Mouse (Mus musculus): ENCODE data around the gene Ralgapa2. TPM values are rescaled to one million over a fixed set of nuclear protein-coding genes. Genes with fewer than 3 reads are reported as not detected.
A peak's percentile ranks its signal among the peaks of the same experiment; 100 is the strongest.

Gene Ralgapa2
- polyA plus RNA-seq, 1 experiment = 21.1 TPM

GRCm38 (mm10) chr2:146423710-146424301 lies 88.3 kb downstream of the Ralgapa2 start:
- TF ChIP-seq POLR2A (IDR thresholded peaks at IDR 0.05; ENCODE audit: borderline replicate concordance, extremely low read depth, low read depth, low read length) (no peak), CTCF (IDR thresholded peaks at IDR 0.05; ENCODE audit: insufficient read depth, low read length) (no peak)
- DNase-seq = no peak
- WGBS = 46% methylated on average over 4 of the region's 4 CpGs

GRCm38 (mm10) chr2:146423032-146423691 lies 89.0 kb downstream of the Ralgapa2 start:
- 59% methylated on average over 5 of the region's 5 CpGs for WGBS

More at GRCm38 (mm10) chr2:146423710-146424301, 88.3 kb downstream of the Ralgapa2 start:
- no peaks in the 10 kb centered on the region for H3K4me1 ChIP-seq (ENCODE audit: control insufficient read depth, insufficient read depth, low read length)
- H3K4me3 ChIP-seq (replicated peaks; ENCODE audit: extremely low read depth, low read depth, low read length) = no peak overlapping the region

GRCm38 (mm10) chr2:146416283-146416682 lies 95.9 kb downstream of the Ralgapa2 start:
- peaks cover 8% of the 10 kb centered on the region for H3K4me1 ChIP-seq (ENCODE audit: control insufficient read depth, insufficient read depth, low read length)
- no peak for DNase-seq
- no peak overlapping the region for H3K4me3 ChIP-seq (replicated peaks; ENCODE audit: extremely low read depth, low read depth, low read length)
- TF ChIP-seq CTCF (IDR thresholded peaks at IDR 0.05; ENCODE audit: insufficient read depth, low read length) (no peak), POLR2A (IDR thresholded peaks at IDR 0.05; ENCODE audit: borderline replicate concordance, extremely low read depth, low read depth, low read length) (no peak)
- WGBS = 86% methylated on average over 2 of the region's 2 CpGs

More at GRCm38 (mm10) chr2:146423032-146423691, 89.0 kb downstream of the Ralgapa2 start:
- Histone ChIP-seq H3K4me1 (ENCODE audit: control insufficient read depth, insufficient read depth, low read length) (no peaks in the 10 kb centered on the region), H3K4me3 (replicated peaks; ENCODE audit: extremely low read depth, low read depth, low read length) (no peak overlapping the region)
- TF ChIP-seq CTCF (IDR thresholded peaks at IDR 0.05; ENCODE audit: insufficient read depth, low read length) (no peak), POLR2A (IDR thresholded peaks at IDR 0.05; ENCODE audit: borderline replicate concordance, extremely low read depth, low read depth, low read length) (no peak)
- DNase-seq = no peak

GRCm38 (mm10) chr2:146414484-146415291 lies 97.5 kb downstream of the Ralgapa2 start:
- TF ChIP-seq CTCF (IDR thresholded peaks at IDR 0.05; ENCODE audit: insufficient read depth, low read length) (peak; percentile 74), POLR2A (IDR thresholded peaks at IDR 0.05; ENCODE audit: borderline replicate concordance, extremely low read depth, low read depth, low read length) (no peak)
- H3K4me3 ChIP-seq (replicated peaks; ENCODE audit: extremely low read depth, low read depth, low read length) = no peak overlapping the region
- DNase-seq = peak; percentile 68
- H3K4me1 ChIP-seq (ENCODE audit: control insufficient read depth, insufficient read depth, low read length) = peaks cover 8% of the 10 kb centered on the region
- 33% methylated on average over 8 of the region's 8 CpGs for WGBS

GRCm38 (mm10) chr2:146412733-146413132 lies 99.4 kb downstream of the Ralgapa2 start:
- no peak overlapping the region for H3K4me3 ChIP-seq (replicated peaks; ENCODE audit: extremely low read depth, low read depth, low read length)
- H3K4me1 ChIP-seq (ENCODE audit: control insufficient read depth, insufficient read depth, low read length) = peaks cover 8% of the 10 kb centered on the region
- WGBS = 44% methylated on average over 9 of the region's 9 CpGs
- no peak for TF ChIP-seq CTCF (IDR thresholded peaks at IDR 0.05; ENCODE audit: insufficient read depth, low read length)
- no peak for TF ChIP-seq POLR2A (IDR thresholded peaks at IDR 0.05; ENCODE audit: borderline replicate concordance, extremely low read depth, low read depth, low read length)
- no peak for DNase-seq

- Histone ChIP-seq H3K4me1 (ENCODE audit: control insufficient read depth, insufficient read depth, low read length) (peaks cover 12% of the 10 kb centered on the region), H3K4me3 (replicated peaks; ENCODE audit: extremely low read depth, low read depth, low read length) (no peak overlapping the region)
- no peak for DNase-seq
- 71% methylated on average over 5 of the region's 5 CpGs for WGBS
- TF ChIP-seq POLR2A (IDR thresholded peaks at IDR 0.05; ENCODE audit: borderline replicate concordance, extremely low read depth, low read depth, low read length) = no peak
- no peak for TF ChIP-seq CTCF (IDR thresholded peaks at IDR 0.05; ENCODE audit: insufficient read depth, low read length)
Measured at GRCm38 (mm10) chr2:146411904-146412303, 100.2 kb downstream of the Ralgapa2 start.

- DNase-seq = no peak
- no peak overlapping the region for H3K4me3 ChIP-seq (replicated peaks; ENCODE audit: extremely low read depth, low read depth, low read length)
- H3K4me1 ChIP-seq (ENCODE audit: control insufficient read depth, insufficient read depth, low read length) = peaks cover 6% of the 10 kb centered on the region
- TF ChIP-seq CTCF (IDR thresholded peaks at IDR 0.05; ENCODE audit: insufficient read depth, low read length) (no peak), POLR2A (IDR thresholded peaks at IDR 0.05; ENCODE audit: borderline replicate concordance, extremely low read depth, low read depth, low read length) (no peak)
- WGBS = 80% methylated on average over 4 of the region's 4 CpGs
Measured at GRCm38 (mm10) chr2:146407078-146407477, 105.1 kb downstream of the Ralgapa2 start.

GRCm38 (mm10) chr2:146401588-146401987 lies 110.6 kb downstream of the Ralgapa2 start:
- DNase-seq = no peak
- Histone ChIP-seq H3K4me3 (replicated peaks; ENCODE audit: extremely low read depth, low read depth, low read length) (no peak overlapping the region), H3K4me1 (ENCODE audit: control insufficient read depth, insufficient read depth, low read length) (peaks cover 2% of the 10 kb centered on the region)
- no peak for TF ChIP-seq CTCF (IDR thresholded peaks at IDR 0.05; ENCODE audit: insufficient read depth, low read length)
- TF ChIP-seq POLR2A (IDR thresholded peaks at IDR 0.05; ENCODE audit: borderline replicate concordance, extremely low read depth, low read depth, low read length) = no peak

GRCm38 (mm10) chr2:146400738-146401137 lies 111.4 kb downstream of the Ralgapa2 start:
- 74% methylated on average over 2 of the region's 2 CpGs for WGBS
- TF ChIP-seq POLR2A (IDR thresholded peaks at IDR 0.05; ENCODE audit: borderline replicate concordance, extremely low read depth, low read depth, low read length) (no peak), CTCF (IDR thresholded peaks at IDR 0.05; ENCODE audit: insufficient read depth, low read length) (no peak)
- Histone ChIP-seq H3K4me3 (replicated peaks; ENCODE audit: extremely low read depth, low read depth, low read length) (no peak overlapping the region), H3K4me1 (ENCODE audit: control insufficient read depth, insufficient read depth, low read length) (peaks cover 2% of the 10 kb centered on the region)
- DNase-seq = no peak
